Mouse (Mus musculus): Measurements from ENCODE around the gene Smok2b.

DNA sequence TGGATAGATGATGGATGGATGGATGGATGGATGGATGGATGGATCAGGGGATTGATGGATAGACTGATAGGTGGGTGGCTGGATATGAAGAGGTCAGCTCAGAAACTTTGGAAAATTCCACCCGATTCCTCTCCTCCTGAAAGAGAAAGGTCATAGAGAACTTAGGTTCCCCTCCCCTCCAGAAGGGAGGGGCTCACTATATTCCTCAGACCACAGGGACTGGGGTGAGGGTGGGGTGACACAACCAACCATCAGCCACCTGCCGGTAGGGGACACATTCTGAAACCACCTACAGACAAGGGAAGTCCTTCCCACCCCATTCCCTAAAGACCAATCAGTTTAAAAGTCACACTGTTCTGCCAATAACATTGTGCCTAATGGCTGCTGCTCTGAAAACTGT, 23.6 kb upstream of the Smok2b start:
- TF ChIP-seq POLR2A (IDR thresholded peaks at IDR 0.05; ENCODE audit: low read depth, low read length) (no peak), CTCF (IDR thresholded peaks at IDR 0.05; ENCODE audit: extremely low read depth, insufficient read length, insufficient replicate concordance, low read depth, low read length) (no peak)
